Mouse (Mus musculus): Measurements from ENCODE around the gene Larp4b.

Larp4b gene

DNA sequence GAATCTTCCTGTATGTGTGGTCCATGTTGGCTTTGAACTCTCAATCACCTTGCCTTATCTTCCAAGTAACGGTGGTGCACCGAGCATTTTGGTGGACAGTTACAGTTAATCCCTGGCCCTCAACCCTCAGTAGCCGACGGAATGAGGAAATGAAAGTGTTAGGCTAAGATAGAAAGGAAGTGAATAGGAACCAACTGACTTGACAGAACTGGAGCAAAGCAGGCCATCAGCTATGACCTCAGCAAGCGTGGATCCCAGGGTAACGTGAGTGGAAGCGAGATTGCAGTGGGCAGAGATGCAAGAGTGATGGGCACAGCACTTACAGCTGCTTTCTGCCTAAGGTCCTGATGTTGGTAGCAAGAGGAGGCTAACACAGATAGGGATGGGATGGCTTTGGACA, 31.5 kb downstream of the Larp4b start:
- no peak for DNase-seq (ENCODE audit: low spot score)

DNA sequence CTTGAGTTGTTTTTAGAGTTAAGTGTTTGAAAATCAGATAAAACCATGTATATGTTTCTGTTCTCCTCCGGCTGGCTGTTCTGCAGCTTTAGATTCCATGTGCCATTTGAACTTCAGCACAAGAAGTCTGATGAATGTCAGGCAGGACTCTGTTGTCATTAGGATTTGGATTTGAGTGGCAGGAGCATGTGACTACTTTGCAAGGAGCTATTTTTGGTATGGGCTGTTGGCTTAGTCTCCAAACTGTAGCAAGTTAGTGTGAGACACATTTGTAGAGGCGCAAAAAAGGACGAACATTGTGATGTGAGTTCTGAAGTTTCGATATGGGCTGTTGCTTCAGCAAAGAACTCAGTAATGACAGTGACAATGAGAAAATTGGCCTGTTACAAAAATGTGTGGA, 34.0 kb downstream of the Larp4b start:
- DNase-seq (ENCODE audit: low spot score): no peak

DNA sequence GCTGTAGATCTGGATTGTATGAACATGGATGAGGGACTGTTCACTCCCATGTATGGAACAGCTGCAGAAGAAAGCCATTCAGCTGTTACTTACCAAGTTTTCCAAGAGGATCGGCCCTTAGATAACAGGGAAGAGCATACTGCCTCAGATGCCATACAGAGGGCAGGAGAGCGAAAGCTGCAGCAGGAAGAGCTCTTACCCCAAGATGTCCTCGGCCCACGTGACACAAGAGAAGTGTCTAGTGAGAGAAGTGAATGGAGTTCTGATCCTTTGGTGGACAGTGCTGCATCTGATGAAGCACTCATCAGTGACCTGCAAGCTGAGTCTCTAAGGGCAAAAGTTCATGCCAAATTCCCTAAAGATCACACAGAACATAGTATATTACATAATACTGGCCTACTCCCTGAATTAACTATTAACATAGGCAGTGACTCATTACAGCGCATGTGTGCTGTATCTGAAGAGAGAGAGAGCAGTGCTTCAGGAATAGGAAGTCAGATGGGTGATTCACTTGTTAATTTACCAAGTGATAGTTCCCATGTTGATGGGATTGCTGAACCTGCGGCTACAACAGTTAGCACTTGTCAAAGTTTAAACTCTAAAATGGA, 35.1 kb downstream of the Larp4b start:
- DNase-seq (ENCODE audit: low spot score): no peak

DNA sequence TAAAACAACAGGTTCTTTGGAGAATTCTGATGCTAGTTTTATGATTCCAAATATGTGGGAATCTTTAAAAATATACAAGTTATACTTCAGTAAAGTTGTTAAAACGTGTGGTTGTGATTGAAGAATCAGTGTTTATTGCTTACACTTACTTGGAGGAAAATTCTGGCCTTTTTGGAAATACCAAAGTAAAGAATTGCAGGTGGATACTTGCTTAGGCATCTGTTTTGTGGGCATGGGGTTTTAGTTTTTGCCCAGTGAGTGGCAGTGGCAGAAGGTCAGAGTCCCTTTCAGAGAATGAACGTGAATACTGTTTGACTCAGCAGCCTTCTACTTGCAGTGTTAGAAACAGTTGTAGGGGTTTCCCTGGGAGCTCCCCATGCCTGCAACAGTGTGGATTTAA, 40.7 kb downstream of the Larp4b start:
- no peak for DNase-seq (ENCODE audit: low spot score)

DNA sequence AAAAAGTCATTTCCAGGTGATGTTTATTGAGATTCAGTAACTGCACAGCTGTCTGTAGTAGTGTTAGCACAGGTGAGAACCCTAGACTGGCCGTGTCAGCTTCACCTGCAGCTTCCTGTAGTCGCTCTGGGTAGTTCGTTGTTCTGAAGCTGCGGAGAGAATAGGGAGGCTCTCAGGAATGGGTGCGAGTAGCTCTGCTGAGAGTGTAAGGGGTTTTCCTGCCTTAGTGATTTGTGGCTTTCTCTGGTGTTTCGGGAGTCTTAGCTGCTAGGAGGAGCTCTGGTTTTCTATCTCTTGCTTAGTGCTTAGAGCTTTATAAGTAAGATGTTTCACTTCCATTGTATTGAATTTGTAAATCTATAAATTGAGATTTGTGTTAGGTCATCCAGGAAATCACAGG, 42.4 kb downstream of the Larp4b start:
- no peak for DNase-seq (ENCODE audit: low spot score)

DNA sequence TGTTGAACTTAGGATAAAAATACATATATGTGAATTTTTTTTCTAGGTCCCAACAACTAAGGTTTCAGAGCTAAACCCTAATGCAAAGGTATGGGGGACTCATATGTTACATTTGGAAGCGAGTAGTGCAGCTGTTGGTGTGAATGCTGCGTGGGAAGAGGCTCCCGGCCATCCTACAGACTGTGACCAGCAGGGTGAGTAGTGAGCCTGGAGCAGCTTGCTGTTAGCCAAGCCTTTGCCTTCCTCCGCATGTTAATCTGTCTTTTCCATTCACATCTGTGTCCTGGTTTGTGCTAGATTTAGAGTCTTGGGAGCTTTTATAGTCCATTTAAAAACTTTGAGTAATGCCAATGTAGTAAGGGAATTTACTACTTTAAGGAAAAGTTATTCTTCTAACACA, 43.1 kb downstream of the Larp4b start:
- DNase-seq (ENCODE audit: low spot score): no peak

DNA sequence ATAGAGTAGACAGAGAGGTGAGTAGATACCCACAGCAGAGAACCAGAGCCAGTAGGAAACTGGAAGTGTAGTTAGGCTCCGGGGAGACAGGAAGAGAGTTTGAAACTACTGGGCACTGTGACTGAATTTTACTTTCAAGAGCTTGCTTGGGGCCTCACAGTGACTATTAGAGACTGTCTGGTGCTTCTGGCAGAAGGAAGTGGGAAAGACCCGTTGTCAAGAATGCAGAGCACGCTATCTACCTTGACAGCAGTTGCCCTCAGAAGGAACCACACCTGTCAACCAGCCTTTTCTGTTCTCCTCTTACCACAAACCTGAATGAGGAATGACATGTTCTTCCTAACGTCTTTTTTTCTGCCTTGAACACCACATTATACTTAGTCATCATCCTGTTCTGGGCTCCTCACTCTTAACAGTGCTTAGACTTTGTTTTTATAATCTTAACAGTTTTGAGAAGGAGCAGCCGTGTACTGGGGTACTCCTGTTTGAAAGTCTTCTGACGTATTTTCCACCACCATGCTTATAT, 45.8 kb downstream of the Larp4b start:
- no peak for DNase-seq (ENCODE audit: low spot score)

DNA sequence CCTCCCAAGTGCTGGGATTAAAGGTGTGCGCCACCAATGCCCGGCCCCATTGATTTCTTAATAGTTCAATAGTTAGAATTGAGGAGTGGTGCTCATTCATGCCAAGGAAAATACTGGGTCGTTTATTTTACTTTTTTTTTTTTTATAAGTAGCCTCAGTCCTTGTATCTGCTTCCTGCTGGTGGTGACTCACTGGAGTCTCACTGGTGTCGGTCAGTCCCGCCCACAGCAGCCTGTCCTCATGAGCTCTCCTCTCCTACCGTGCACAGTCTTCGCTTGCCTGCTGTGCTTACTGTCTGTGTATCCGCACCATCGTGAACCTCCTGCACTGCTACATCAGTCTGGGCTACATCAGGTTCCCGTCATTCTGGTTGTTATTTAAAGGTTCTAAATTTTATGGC, 46.5 kb downstream of the Larp4b start:
- DNase-seq (ENCODE audit: low spot score): peak; percentile 41

DNA sequence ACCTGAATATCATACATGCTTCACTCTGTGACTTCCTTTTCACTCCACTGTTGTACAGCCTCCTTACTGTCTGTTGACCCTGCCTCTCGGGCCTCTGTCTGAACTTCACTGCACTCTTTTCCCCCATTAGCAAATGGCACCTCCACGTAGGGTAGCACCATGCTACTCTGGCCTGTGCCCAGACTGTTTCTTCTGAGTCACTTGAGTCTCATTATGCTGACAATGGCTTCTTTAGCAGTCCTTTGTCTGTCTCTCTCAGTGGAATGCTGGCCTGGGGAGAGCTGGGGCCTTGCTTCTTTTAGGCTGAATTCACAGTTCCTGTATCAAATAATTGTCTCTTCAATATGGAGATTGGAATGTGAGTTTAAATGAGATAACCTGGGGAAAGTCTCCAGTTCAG, 48.7 kb downstream of the Larp4b start:
- no peak for DNase-seq (ENCODE audit: low spot score)

DNA sequence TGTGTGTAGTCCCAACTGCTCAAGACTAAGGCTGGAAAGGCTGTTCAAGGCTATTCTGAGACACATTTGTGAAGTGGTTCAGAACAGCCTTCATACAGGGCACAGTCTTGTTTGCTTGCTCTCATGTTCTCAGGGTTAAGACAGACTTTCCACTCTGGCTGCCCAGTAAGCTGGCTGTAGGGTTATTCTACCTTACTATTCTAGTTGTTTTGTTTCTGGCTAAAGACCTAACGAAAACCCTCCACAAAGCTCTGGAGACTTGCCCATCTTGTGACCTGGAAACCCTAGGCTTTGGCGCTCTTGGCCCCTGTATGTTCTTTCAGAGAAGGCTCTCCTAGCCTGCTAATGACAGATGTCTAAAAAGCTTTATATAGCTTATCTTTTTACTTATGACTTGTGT, 55.1 kb downstream of the Larp4b start:
- no peak for DNase-seq (ENCODE audit: low spot score)

DNA sequence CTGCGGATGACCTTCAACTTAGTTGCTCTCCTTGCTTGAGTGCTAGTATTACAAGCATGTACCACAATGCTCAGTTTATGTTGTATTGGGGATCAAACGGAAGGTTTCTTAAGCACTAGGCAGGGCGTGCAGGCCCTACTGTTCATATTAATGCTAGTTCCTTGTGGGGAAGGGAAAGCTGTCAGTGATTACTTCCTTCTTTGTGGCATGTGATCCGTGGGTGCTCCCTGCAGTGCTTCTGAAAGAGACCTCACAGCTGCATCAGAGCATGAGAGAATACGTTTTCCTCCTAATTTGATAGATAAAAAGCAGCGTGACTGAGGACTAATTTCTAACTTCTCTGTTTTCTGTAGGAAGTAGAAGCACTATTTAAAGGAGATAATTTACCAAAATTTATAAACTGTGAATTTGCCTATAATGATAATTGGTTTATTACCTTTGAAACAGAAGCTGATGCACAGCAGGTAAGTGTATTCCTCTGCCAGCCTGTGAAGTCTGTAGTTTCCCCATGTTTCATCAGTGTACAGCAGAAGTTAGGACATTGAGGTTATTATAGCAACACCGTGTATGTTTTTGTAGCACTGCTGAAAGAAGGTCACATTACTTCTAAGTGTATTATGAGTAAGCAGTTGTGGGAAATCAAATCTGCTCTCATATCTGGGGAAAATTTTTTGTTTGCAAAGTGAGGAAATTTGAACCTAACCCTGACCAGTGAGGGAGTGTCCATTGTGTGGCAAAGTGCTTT, 56.0 kb downstream of the Larp4b start:
- no peak for DNase-seq (ENCODE audit: low spot score)

DNA sequence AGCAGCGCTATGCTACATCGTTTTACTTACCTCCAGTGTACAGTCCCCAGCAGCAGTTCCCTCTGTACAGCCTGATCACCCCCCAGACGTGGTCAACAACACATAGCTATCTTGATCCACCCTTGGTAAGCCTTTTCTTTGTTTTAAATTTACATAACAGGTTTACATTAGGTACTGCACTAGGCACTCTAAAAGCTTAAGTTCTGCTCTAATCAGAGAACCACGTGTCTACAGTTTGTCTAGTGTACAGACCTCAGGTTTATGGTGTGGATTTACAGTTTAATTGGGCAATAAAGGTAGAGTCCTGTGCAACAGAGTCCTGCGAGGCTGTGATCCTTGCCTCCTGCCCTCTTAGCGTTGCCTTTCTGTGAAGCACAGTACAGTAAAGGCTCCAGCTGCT, 57.4 kb downstream of the Larp4b start:
- no peak for DNase-seq (ENCODE audit: low spot score)

DNA sequence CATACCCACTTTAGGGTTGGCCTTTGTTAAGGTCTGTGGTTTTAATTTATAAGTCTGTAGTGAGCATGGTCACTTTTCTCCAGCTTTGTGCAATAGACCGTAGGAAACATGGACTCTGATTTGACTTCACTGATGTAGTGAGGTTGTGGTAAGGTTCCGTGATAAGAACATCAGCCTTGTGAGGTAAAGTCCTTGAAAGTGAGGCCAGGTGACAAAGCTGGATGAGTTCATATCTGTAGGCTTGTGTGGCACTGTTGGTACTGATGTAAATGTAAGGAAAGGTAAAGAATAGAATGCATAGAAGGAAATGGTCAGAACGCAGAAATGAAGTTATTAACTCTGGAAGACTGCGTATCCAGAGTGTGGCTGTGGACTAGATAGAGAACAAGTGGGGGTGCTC, 57.9 kb downstream of the Larp4b start:
- no peak for DNase-seq (ENCODE audit: low spot score)

DNA sequence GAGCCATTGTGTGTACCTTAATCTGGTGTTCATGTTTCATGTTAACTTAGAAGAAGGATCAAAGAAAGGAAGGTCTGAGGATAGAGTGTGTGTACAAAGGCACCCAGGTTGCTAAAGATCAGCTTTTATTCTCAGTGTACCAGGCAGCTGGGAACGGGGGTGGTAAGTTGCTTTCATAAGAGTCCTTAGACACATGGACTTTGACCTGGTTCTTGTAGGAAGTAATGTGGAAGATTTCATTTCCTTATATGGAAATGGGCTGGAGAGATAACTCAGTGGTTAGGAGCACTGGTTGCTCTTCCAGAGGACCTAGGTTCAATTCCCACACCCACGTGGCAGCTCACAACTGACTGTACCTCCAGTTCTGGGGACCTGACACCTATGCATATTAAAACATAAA, 58.6 kb downstream of the Larp4b start:
- no peak for DNase-seq (ENCODE audit: low spot score)

DNA sequence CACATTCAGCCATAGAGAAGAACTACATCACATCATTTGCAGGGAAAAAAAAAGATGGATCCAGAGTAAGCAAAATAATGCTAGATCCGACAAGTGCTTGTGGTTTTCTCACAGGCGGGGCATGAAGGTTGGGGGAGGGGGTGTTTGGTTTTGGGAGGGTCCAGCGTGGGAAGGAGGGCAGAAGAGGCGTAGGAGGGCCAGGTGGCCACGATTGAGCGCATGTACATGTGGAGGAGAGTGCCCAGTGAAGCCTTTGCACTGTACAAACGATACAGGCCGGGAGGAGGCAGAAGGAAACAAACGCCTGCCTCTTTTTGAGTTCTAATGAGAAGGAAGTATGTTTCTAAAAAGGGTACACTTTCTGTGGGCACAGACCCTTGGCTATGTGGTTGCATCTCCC, 60.1 kb downstream of the Larp4b start:
- DNase-seq (ENCODE audit: low spot score): no peak

DNA sequence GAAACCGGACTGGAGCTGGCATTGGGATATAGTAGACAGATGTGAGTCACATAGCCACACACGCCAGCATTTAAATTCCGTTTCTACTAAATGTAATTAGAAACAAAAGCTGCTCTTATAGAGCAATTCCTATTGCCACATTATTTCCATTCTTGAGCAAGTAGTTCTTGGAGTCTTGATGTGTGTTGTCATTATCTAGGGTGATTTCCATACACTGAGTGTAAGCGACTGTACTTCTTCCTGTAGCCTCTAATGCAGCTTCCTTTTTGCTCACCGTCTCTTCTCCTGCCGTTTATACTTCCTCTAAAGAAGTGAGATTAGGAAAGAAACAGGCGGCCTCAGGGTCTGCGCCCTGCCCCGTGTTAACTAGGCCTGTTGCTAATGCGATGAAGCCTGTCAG, 65.6 kb downstream of the Larp4b start:
- DNase-seq (ENCODE audit: low spot score): no peak

DNA sequence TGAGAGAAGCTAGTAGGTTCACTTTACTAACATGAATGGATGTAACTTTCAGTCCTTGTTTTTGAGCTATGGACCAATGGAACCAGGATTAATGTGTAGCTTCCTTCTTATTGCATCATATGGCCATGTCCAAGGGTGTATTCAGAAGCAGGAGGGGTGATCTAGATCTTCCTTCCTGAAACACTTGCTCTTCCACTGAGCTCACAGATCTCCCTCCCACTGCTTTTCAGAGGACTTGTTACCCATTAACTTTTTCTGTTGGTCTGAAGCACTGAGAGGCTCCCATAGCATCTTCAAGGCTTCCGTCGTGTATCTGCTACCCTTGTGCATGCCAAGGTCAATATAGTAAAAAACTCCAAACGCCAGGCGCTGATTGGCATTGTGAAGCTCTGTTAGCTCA, 69.2 kb downstream of the Larp4b start:
- no peak for DNase-seq (ENCODE audit: low spot score)

DNA sequence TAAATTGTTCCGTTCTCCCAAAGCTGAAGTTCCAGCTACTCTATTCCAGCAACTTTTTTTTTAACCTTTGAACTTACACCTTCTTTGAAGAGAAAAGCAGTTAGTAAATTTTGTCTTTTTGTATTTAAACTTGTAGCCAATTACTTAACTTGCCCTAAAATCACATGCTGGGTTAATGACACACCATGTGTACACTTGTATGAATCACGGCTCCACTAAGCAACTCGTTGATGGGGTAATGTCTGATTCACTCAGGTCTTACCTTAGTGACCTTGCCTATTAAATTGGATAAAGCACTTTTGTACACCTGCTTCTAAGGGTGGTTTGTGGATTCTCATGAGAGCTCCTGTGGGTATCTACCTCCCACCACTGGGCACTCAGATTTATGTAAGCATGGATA, 74.2 kb downstream of the Larp4b start:
- DNase-seq (ENCODE audit: low spot score): no peak

DNA sequence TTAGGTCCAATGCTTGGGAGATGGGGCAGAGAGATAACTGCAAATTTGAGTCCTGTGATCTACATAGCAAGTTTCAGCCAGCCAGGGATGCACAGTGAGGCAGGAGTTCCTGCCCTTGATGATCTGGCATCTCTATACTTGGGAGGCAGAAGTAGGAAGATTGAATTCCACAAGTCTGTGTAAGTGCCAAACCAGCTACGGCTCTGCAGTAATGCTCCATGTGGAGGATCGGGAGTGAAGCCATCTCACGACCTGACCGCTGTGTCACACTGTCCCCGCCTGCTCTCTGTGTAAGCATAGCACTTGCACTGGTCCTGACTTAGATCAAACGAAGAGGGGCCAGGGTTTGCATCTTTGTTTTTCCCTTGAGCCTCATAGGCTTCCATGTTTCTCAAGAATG, 75.9 kb downstream of the Larp4b start:
- no peak for DNase-seq (ENCODE audit: low spot score)

DNA sequence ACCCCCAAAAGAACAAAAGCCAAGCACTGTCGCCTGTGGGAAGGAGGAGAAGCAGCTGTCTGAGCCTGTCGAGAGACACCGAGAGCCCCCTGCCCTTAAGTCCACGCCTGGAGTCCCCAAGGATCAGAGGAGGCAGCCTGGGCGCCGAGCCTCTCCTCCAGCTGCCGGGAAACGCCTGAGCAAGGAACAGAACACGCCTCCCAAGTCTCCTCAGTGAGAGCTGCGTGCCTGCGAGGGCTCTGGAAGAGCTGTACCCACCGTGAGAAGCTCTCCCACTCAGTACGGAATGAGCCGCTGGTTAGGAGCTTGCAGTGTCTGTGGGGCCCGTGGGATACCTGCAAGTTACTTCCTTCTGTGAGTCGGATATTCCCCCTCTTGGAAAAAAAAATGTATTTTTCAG, 77.0 kb downstream of the Larp4b start:
- DNase-seq (ENCODE audit: low spot score): no peak

DNA sequence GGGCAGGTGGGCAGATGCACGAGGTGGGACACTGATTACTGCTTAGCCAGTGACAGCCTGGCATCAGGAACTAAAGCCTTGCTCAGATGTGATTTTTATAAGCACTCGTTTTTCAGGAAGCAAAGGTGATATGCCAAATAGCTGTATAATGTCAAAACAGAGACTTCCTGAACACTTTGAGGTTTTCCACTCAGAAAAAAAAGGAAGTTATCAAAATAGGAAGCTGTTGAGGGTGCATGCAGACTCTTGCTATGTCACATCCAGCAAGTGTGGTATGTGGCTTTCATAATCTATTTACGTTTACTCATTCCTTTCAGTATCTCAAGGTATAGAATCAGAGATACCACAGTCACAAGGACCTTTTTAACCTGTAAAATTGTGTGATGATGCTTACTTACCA, 79.7 kb downstream of the Larp4b start:
- no peak for DNase-seq (ENCODE audit: low spot score)

DNA sequence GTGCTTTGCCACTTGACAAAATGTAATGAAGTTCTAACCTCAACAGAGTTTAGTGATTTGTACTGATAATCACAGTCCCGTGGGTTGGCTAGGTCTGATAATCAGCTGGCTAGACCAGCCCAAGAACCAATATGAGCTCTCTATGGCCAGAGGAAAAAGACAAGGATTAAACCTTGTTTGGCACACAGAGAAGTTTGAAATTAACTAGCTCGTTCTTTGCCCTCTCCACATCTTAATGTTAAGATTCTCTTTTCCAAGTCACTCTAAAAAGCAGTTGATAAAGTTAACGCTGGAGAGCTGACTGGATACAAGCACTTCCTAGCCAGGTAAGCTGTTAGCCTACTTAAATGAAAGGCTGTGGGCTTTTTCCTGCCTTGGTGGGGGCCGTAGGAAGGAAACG, 81.5 kb downstream of the Larp4b start:
- DNase-seq (ENCODE audit: low spot score): no peak

DNA sequence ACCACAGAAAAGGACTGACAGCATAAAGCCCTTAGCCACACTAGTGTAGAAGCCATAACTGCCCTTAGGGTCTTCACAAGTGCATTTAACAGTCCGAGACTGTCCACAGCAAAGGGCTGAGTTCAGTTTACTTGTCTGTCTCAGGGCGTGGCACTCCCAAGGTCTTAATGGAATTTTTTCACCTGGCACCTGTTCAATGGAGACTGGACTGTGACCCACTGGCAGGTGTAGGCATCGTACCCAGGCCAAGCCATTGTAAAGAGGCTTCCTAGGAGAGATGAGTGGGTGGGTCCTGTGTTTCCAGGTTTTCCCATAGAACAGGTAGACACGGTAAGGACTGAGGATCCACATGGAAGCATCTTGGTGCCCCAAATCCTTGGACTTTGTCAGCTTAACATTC, 84.6 kb downstream of the Larp4b start:
- DNase-seq (ENCODE audit: low spot score): no peak

DNA sequence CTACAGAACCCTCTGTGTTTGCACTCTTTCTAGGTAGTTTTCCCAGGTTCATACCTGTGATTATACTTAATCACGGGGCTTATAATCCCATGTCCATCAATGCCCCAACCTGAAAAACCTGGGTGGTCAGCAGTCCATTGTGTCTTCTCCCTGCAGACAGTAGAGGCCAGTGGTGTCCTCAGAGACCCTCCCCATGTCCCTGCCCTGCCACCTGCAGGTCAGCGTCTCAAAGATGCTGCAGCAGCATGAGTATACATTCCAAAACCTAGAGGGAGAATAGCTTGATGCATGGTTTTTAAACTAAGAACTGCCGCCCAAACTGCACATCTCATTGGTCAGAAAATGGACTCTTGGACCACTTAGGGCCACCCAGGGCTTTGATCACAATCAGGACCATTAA, 85.0 kb downstream of the Larp4b start:
- no peak for DNase-seq (ENCODE audit: low spot score)
